Mouse (Mus musculus): ENCODE measurements around the gene Grb7.

Gene Grb7

GRCm38 (mm10) chr11:98445238-98445637, 956 bp upstream of the Grb7 start:
- DNase-seq (ENCODE audit: low spot score in 2 of 2): no peak

GRCm38 (mm10) chr11:98445679-98446078, 515 bp upstream of the Grb7 start:
- DNase-seq (ENCODE audit: low spot score in 2 of 2): no peak

GRCm38 (mm10) chr11:98446562-98447474, 624 bp downstream of the Grb7 start:
- DNase-seq (ENCODE audit: low spot score in 2 of 2): peak in 1 of 2 experiments; percentile 20

GRCm38 (mm10) chr11:98447475-98447834, 1.3 kb downstream of the Grb7 start:
- DNase-seq (ENCODE audit: low spot score in 2 of 2): no peak

GRCm38 (mm10) chr11:98448191-98448790, 2.1 kb downstream of the Grb7 start:
- DNase-seq (ENCODE audit: low spot score in 2 of 2): no peak

GRCm38 (mm10) chr11:98449419-98449818, 3.2 kb downstream of the Grb7 start:
- DNase-seq (ENCODE audit: low spot score in 2 of 2): no peak

GRCm38 (mm10) chr11:98449921-98450771, 4.0 kb downstream of the Grb7 start:
- DNase-seq (ENCODE audit: low spot score in 2 of 2): no peak

GRCm38 (mm10) chr11:98455484-98455883, 9.3 kb downstream of the Grb7 start:
- no peak for DNase-seq (ENCODE audit: low spot score in 2 of 2)

- no peak for DNase-seq (ENCODE audit: low spot score in 2 of 2)
These were observed 10.4 kb downstream of the Grb7 start for GRCm38 (mm10) chr11:98456545-98456944.

DNA sequence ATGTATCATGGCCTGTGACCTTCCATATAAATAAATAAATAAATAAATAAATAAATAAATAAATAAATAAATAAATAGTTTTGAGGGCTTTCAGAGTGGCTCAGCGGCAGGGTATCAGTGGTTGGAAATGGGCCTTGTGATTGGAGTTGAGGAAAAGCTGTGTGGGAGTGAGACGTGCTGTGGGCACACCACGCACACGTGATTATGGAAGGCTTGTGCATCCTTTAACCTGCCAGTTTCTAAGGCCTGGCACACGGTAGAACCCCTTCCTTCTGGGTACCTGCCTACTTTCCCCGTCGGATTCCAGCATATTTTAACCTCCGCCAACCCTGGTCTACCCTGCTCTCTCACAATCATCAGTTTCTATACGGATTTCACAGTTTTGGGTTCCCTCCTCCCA, 10.8 kb downstream of the Grb7 start:
- DNase-seq (ENCODE audit: low spot score in 2 of 2): no peak

- peak; percentile 85 to 90 for DNase-seq (ENCODE audit: low spot score in 2 of 2)
These were observed 11.3 kb downstream of the Grb7 start for GRCm38 (mm10) chr11:98457367-98458120.

GRCm38 (mm10) chr11:98458121-98458990, 12.2 kb downstream of the Grb7 start:
- no peak for DNase-seq (ENCODE audit: low spot score in 2 of 2)

- DNase-seq (ENCODE audit: low spot score in 2 of 2): no peak
These were observed 13.0 kb downstream of the Grb7 start for GRCm38 (mm10) chr11:98459071-98459741.

GRCm38 (mm10) chr11:98459860-98460259, 13.7 kb downstream of the Grb7 start:
- DNase-seq (ENCODE audit: low spot score in 2 of 2): no peak

DNA sequence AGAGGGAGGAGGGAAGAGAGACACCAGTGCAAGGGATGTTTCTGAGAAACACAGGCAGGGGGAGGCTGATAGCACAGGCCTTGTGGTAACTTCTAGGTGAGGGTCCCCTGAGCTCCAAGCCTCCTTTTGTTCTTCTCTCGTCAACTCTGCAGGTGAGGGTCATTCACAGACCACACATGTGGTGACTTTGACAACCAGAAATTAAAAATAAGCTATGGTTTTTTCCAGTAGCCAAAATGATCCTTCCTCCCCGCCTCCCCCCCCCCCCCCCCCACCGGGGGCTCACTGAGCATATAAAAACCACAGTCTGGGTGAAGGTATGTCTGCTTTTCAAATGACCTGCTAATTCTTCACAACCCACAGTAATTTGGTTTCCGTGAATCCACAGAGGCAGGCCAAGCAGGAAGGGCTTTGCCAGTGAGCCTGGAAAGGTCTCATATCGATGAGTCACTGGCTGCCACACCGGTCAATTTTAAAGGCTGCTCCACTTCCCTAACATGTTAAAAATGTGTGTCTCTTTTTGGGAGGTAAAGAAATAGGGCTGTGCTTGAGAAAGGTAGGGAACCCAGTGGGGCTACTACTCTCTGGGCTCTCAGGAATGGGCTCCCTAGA, 15.0 kb downstream of the Grb7 start:
- no peak for DNase-seq (ENCODE audit: low spot score in 2 of 2)

- DNase-seq (ENCODE audit: low spot score in 2 of 2): no peak
These were observed 16.1 kb downstream of the Grb7 start for GRCm38 (mm10) chr11:98462255-98462654.

DNA sequence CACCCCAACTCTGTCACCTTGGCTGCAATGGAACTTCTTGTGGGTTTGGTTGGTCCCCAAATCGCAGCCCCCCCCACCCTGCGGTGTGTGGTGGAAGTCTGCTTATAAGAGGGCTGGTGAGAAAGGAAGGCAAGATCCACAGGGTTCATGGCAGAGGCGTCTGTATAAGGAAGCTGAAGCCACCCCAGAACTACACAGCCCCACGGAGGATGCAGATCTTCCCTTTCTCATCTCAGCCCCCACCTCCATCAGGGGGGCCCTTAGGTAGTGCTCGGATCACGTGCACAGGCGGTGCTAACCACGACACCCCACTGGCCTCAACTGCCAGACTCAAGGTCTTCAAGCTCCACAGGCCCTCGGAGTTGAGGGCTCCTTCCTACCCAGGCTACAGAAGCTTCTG, 17.7 kb downstream of the Grb7 start:
- no peak for DNase-seq (ENCODE audit: low spot score in 2 of 2)

GRCm38 (mm10) chr11:98464516-98464915, 18.3 kb downstream of the Grb7 start:
- DNase-seq (ENCODE audit: low spot score in 2 of 2): no peak
